Mouse (Mus musculus): ENCODE results near the gene Armt1. TPM values are rescaled to one million over a fixed set of nuclear protein-coding genes. Genes with fewer than 3 reads are reported as not detected.
A peak's percentile ranks its signal among the peaks of the same experiment; 100 is the strongest.

The Armt1 gene
- polyA plus RNA-seq, 1 experiment from 2014 or later: 16.8 TPM

GRCm38 (mm10) chr10:4389461-4390112 is 42.7 kb upstream of the Armt1 start:
- Histone ChIP-seq H3K4me1 (ENCODE audit: control insufficient read depth in 2 of 2, insufficient read depth in 2 of 2, low read length in 2 of 2) (peaks cover 6 to 44% of the 10 kb centered on the region in 2 experiments), H3K9me3 (ENCODE audit: control insufficient read depth, low read length) (no peaks in the 10 kb centered on the region), H3K27ac (replicated peaks in 1 of 2; ENCODE audit: control insufficient read depth in 1 of 2, insufficient read depth in 1 of 2, low read depth in 2 of 2, low read length in 2 of 2) (no peak overlapping the region), H3K4me2 (ENCODE audit: low read length) (peak overlapping the region; percentile 95), H3K36me3 (ENCODE audit: control insufficient read depth, insufficient read depth, low read length) (peaks cover 24% of the 10 kb centered on the region), H3K9ac (ENCODE audit: low read length) (peak overlapping the region; percentile 99), H3K4me3 (ENCODE audit: control insufficient read depth in 1 of 2, insufficient read depth in 1 of 2, low read depth in 1 of 2, low read length in 2 of 2) (peak overlapping the region; percentile 98 to 99; a peak in 3 of 4 replicates), H3K27me3 (ENCODE audit: control insufficient read depth, insufficient read depth, low read length) (no peaks in the 10 kb centered on the region)
- no peak for ATAC-seq (ENCODE audit: insufficient number of reproducible peaks, insufficient read depth, low FRiP score, low read depth)
- WGBS: 40% methylated on average over 5 of the region's 5 CpGs

DNA sequence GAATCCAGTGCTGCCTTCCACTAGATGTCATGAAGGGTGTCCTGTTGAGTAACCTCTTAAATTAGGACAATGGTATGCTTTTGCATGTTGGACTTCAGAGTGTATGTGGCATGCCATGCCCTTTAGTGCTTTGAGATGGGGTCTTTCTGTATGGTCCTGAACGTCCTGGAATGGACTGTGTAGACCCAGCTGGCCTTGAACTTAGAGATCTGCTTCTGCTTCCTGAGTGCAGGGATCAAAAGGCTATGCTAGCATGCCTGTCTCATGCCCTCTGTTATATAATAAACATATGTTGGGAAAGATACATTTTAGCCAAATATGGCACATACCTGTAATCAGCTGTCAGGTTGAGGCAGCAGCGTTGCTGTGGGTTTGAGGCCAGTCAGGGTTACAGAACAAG is 41.7 kb upstream of the Armt1 start:
- no peak overlapping the region for H3K4me3 ChIP-seq (ENCODE audit: control insufficient read depth in 1 of 2, insufficient read depth in 1 of 2, low read depth in 1 of 2, low read length in 2 of 2)
- no peak for ATAC-seq (ENCODE audit: insufficient number of reproducible peaks, insufficient read depth, low FRiP score, low read depth)
- WGBS: 49% methylated on average over 2 of the region's 2 CpGs
- H3K27me3 ChIP-seq (ENCODE audit: control insufficient read depth, insufficient read depth, low read length): no peaks in the 10 kb centered on the region
- peaks cover 6 to 36% of the 10 kb centered on the region in 2 experiments for H3K4me1 ChIP-seq (ENCODE audit: control insufficient read depth in 2 of 2, insufficient read depth in 2 of 2, low read length in 2 of 2)
- H3K4me2 ChIP-seq (ENCODE audit: low read length): peak overlapping the region; percentile 95; the same call in 1 of the 2 replicates
- H3K9ac ChIP-seq (ENCODE audit: low read length): no peak overlapping the region
- peaks cover 31% of the 10 kb centered on the region for H3K36me3 ChIP-seq (ENCODE audit: control insufficient read depth, insufficient read depth, low read length)
- no peak overlapping the region for H3K27ac ChIP-seq (replicated peaks in 1 of 2; ENCODE audit: control insufficient read depth in 1 of 2, insufficient read depth in 1 of 2, low read depth in 2 of 2, low read length in 2 of 2)
- no peaks in the 10 kb centered on the region for H3K9me3 ChIP-seq (ENCODE audit: control insufficient read depth, low read length)

- Histone ChIP-seq H3K4me3 (ENCODE audit: control insufficient read depth in 1 of 2, insufficient read depth in 1 of 2, low read depth in 1 of 2, low read length in 2 of 2) (no peak overlapping the region), H3K9ac (ENCODE audit: low read length) (no peak overlapping the region), H3K27ac (replicated peaks in 1 of 2; ENCODE audit: control insufficient read depth in 1 of 2, insufficient read depth in 1 of 2, low read depth in 2 of 2, low read length in 2 of 2) (peak overlapping the region in 1 of 2 experiments; percentile 14; a peak in 1 of 4 replicates), H3K27me3 (ENCODE audit: control insufficient read depth, insufficient read depth, low read length) (no peaks in the 10 kb centered on the region), H3K4me1 (ENCODE audit: control insufficient read depth in 2 of 2, insufficient read depth in 2 of 2, low read length in 2 of 2) (peaks cover 6 to 33% of the 10 kb centered on the region in 2 experiments), H3K36me3 (ENCODE audit: control insufficient read depth, insufficient read depth, low read length) (peaks cover 36% of the 10 kb centered on the region), H3K4me2 (ENCODE audit: low read length) (peak overlapping the region; percentile 95; the same call in 1 of the 2 replicates), H3K9me3 (ENCODE audit: control insufficient read depth, low read length) (no peaks in the 10 kb centered on the region)
- ATAC-seq (ENCODE audit: insufficient number of reproducible peaks, insufficient read depth, low FRiP score, low read depth): no peak
- WGBS: 54% methylated on average over 5 of the region's 5 CpGs
Measured at GRCm38 (mm10) chr10:4391076-4391475, 41.2 kb upstream of the Armt1 start.

GRCm38 (mm10) chr10:4391851-4392250 is 40.4 kb upstream of the Armt1 start:
- H3K9me3 ChIP-seq (ENCODE audit: control insufficient read depth, low read length): no peaks in the 10 kb centered on the region
- peaks cover 43% of the 10 kb centered on the region for H3K36me3 ChIP-seq (ENCODE audit: control insufficient read depth, insufficient read depth, low read length)
- H3K4me2 ChIP-seq (ENCODE audit: low read length): peak overlapping the region; percentile 95; the same call in 1 of the 2 replicates
- 38% methylated on average over 6 of the region's 6 CpGs for WGBS
- no peak overlapping the region for H3K9ac ChIP-seq (ENCODE audit: low read length)
- H3K27me3 ChIP-seq (ENCODE audit: control insufficient read depth, insufficient read depth, low read length): no peaks in the 10 kb centered on the region
- peaks cover 6 to 33% of the 10 kb centered on the region in 2 experiments for H3K4me1 ChIP-seq (ENCODE audit: control insufficient read depth in 2 of 2, insufficient read depth in 2 of 2, low read length in 2 of 2)
- no peak overlapping the region for H3K4me3 ChIP-seq (ENCODE audit: control insufficient read depth in 1 of 2, insufficient read depth in 1 of 2, low read depth in 1 of 2, low read length in 2 of 2)
- no peak for ATAC-seq (ENCODE audit: insufficient number of reproducible peaks, insufficient read depth, low FRiP score, low read depth)
- no peak overlapping the region for H3K27ac ChIP-seq (replicated peaks in 1 of 2; ENCODE audit: control insufficient read depth in 1 of 2, insufficient read depth in 1 of 2, low read depth in 2 of 2, low read length in 2 of 2)

DNA sequence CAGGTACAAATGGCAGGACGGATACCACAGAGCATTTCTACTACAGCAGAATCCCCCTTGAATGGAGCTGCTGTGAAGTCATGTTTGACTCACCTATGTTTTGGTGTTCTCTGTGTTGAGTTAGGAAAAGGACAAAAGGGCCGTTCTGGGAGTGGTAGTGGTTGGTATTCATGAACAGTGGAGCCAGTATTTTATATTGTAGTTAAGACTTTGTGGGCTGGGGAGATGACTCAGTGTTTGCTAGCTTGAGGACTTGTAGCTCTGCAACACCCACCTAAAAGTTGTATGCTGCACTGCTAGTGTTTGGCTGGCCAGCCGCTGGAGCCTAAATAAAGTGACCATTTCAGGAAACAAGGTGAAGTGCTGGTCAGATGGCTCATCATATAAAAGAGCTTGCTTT is 36.9 kb upstream of the Armt1 start:
- H3K27ac ChIP-seq (replicated peaks in 1 of 2; ENCODE audit: control insufficient read depth in 1 of 2, insufficient read depth in 1 of 2, low read depth in 2 of 2, low read length in 2 of 2): no peak overlapping the region
- peaks cover 61% of the 10 kb centered on the region for H3K36me3 ChIP-seq (ENCODE audit: control insufficient read depth, insufficient read depth, low read length)
- peaks cover 2 to 17% of the 10 kb centered on the region in 2 experiments for H3K4me1 ChIP-seq (ENCODE audit: control insufficient read depth in 2 of 2, insufficient read depth in 2 of 2, low read length in 2 of 2)
- H3K4me3 ChIP-seq (ENCODE audit: control insufficient read depth in 1 of 2, insufficient read depth in 1 of 2, low read depth in 1 of 2, low read length in 2 of 2): no peak overlapping the region
- H3K9me3 ChIP-seq (ENCODE audit: control insufficient read depth, low read length): no peaks in the 10 kb centered on the region
- H3K4me2 ChIP-seq (ENCODE audit: low read length): no peak overlapping the region
- ATAC-seq (ENCODE audit: insufficient number of reproducible peaks, insufficient read depth, low FRiP score, low read depth): no peak
- no peak overlapping the region for H3K9ac ChIP-seq (ENCODE audit: low read length)
- no peaks in the 10 kb centered on the region for H3K27me3 ChIP-seq (ENCODE audit: control insufficient read depth, insufficient read depth, low read length)
- 85% methylated on average over 3 of the region's 3 CpGs for WGBS

- no peak overlapping the region for H3K9ac ChIP-seq (ENCODE audit: low read length)
- ATAC-seq (ENCODE audit: insufficient number of reproducible peaks, insufficient read depth, low FRiP score, low read depth): no peak
- no peaks in the 10 kb centered on the region for H3K27me3 ChIP-seq (ENCODE audit: control insufficient read depth, insufficient read depth, low read length)
- no peak overlapping the region for H3K4me2 ChIP-seq (ENCODE audit: low read length)
- H3K27ac ChIP-seq (replicated peaks in 1 of 2; ENCODE audit: control insufficient read depth in 1 of 2, insufficient read depth in 1 of 2, low read depth in 2 of 2, low read length in 2 of 2): no peak overlapping the region
- H3K36me3 ChIP-seq (ENCODE audit: control insufficient read depth, insufficient read depth, low read length): peaks cover 73% of the 10 kb centered on the region
- H3K9me3 ChIP-seq (ENCODE audit: control insufficient read depth, low read length): no peaks in the 10 kb centered on the region
- WGBS: 69% methylated on average over 5 of the region's 5 CpGs
- H3K4me1 ChIP-seq (ENCODE audit: control insufficient read depth in 2 of 2, insufficient read depth in 2 of 2, low read length in 2 of 2): no peaks in the 10 kb centered on the region; a peak in 1 of 4 replicates
- H3K4me3 ChIP-seq (ENCODE audit: control insufficient read depth in 1 of 2, insufficient read depth in 1 of 2, low read depth in 1 of 2, low read length in 2 of 2): no peak overlapping the region
Measured at GRCm38 (mm10) chr10:4398058-4398457, 34.2 kb upstream of the Armt1 start.

- no peaks in the 10 kb centered on the region for H3K9me3 ChIP-seq (ENCODE audit: control insufficient read depth, low read length)
- H3K4me3 ChIP-seq (ENCODE audit: control insufficient read depth in 1 of 2, insufficient read depth in 1 of 2, low read depth in 1 of 2, low read length in 2 of 2): no peak overlapping the region
- H3K27me3 ChIP-seq (ENCODE audit: control insufficient read depth, insufficient read depth, low read length): no peaks in the 10 kb centered on the region
- H3K9ac ChIP-seq (ENCODE audit: low read length): no peak overlapping the region
- H3K4me2 ChIP-seq (ENCODE audit: low read length): no peak overlapping the region
- H3K36me3 ChIP-seq (ENCODE audit: control insufficient read depth, insufficient read depth, low read length): peaks cover 86% of the 10 kb centered on the region
- H3K27ac ChIP-seq (replicated peaks in 1 of 2; ENCODE audit: control insufficient read depth in 1 of 2, insufficient read depth in 1 of 2, low read depth in 2 of 2, low read length in 2 of 2): peak overlapping the region; percentile 35 to 54; a peak in 3 of 4 replicates
- H3K4me1 ChIP-seq (ENCODE audit: control insufficient read depth in 2 of 2, insufficient read depth in 2 of 2, low read length in 2 of 2): peaks cover 6 to 15% of the 10 kb centered on the region in 2 experiments; a peak in 3 of 4 replicates
- WGBS: 52% methylated on average over 5 of the region's 5 CpGs
- no peak; the same call in 1 of the 2 replicates for ATAC-seq (ENCODE audit: insufficient number of reproducible peaks, insufficient read depth, low FRiP score, low read depth)
Measured at GRCm38 (mm10) chr10:4404895-4405491, 27.3 kb upstream of the Armt1 start.

Measured in heart, embryonic 14.5 days (tissue).